Mouse (Mus musculus): ENCODE measurements around the gene Ntm.

The Ntm gene

DNA sequence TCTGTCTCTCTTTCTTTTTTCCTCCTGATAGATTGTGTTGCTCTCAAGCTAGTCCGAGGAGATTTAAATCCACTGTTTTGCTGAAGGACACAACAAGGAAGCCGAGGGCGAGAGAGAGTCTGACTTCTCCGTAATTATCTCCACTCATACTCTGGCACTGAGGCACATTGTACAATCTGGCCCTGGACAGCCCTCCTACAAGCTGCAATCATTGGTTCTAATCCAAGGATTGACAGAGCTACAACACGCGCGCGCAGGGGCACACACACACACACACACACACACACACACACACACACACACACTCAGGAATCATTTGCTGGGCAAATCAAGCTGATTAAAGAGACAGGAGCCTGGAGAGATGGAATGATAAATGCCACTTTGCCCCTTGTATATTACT is at the start of gene Ntm:
Ntm (minus strand) TSS at position 164 of the 400 bp plus-strand sequence.
- peak; percentile 64 for DNase-seq (ENCODE audit: low spot score)

DNA sequence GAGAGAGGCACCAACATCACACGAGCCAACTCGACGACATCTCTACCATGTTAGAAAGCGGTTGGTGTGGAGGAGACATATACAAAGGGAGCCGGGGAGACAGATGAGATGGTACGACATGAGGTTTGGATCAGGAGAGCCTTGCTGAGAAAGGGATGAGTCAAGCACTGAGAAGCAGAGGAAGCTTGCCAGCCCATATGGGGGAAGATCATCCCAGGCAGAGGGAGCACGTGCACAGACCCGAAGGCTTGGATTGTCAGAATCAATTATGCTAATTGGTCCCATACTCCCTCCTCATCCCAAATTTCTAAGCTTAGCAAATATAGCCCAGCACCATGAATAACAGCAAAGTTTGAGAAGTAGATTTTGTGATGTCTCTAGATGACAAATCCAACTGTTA is 42.8 kb upstream of the Ntm start:
- DNase-seq (ENCODE audit: low spot score): peak; percentile 41

DNA sequence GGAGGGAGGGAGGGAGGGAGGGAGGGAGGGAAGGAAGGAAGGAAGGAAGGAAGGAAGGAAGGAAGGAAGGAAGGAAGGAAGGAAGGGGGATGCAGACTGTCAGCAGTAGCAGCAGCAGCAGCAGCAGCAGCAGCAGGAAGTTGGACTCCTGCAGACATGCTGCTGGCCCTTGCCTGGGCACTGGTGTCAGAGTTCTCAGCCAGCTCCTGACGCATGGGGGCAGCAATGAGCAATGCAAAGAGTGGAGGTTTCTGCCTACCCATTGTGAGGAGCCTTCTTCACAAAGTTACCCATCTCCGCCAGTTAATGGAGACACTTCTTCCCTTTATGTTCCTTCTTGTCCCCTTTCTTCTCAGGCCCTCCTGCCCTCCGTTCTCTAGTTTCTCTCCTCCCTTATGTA is 40.7 kb upstream of the Ntm start:
- DNase-seq (ENCODE audit: low spot score): peak; percentile 82

DNA sequence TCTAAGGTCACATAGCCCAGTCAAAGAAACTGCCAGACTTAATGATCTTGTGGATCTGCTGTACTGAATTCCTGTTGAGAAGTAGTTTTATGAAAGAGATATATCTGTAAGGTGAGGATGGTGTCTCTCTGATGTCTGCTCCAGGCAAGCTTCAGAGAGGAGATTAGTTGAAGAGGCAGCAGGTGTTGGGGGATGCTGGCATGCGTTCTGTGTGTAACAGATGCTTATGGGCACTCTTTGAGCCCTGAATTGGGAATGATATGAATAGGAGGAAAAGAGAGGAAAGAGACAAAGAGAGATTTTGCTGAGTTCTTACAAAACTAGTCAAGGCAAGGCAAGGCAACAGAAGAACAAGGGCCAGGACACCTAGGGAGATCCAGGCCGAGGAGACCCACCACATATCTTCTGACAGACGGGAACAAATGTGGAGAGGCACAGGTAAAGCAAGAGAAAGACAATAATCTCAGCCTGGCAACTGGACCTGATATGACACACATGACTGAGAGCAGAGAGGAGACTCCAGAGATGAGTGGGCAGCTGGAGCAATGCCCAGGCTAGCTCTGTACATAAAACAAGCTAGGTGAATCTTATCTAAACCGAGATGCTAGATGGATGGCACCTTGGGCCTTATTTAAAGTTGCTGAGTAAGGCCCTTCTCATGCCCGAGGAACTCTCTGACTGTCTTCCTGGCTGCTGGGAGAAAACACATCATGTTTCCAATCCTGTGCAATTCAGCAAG is 18.4 kb upstream of the Ntm start:
- DNase-seq (ENCODE audit: low spot score): no peak

DNA sequence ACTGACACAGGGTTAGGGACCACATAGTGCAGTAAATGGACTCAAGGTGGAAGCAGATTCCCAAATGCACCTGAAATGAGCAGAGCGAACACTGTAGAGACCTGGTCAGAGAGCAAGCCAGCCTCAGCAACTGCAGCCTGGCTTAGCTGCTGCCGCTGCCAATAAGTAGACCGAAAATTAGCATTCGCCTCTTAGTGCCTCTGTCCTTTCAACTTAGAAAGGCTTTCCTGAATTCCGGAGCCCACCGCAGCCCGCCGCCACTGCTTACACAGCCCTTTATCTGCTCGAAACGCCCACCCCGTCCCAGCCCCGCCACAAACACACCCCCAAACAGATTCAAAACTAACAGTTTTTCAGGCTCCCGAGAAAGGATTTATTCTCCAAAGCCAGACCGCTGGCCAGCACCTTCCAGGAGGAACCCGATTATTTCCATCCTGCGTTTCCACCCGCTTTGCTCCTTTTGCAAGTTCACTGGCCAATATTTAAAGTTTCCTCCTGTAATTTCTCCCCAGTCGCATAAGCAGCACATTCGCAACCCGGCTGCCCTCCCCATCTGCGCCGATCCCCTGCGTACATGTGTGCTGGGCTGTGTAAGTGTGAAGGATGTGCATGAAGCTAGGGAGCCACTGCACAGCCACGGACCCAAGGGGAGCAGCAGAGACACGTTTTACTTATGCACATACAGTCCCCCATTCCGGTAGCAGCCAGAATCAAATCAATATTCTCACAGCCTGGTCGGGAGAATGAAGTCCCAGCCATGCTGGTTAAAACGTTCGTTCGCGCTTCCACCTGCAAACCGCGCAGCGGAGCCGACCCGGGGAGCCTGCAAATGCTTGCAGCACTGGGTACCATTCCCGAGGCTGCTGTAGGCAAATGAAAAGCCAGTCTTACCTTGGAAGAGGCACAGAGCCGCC is 730 bp downstream of the Ntm start:
- DNase-seq (ENCODE audit: low spot score): peak; percentile 35

DNA sequence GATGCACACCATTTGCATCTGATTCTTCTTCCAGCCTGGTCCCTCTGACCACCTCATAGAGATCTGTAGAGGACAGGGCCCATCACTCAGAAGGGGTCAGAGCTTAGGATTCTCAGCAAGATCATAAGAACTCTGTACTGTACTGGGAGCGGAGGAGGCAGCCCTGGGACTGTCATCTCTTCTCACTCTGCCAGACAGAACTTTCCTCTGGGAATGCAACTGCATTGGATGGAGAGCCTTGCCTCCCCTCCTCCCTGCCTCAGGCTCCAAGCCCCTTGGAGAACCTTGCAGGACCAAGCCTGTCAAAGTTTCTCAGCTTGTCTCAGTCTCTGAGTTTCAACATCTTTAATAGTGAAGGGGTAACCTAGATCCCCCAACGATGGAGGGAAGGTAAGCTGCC is 1.4 kb downstream of the Ntm start:
- no peak for DNase-seq (ENCODE audit: low spot score)

DNA sequence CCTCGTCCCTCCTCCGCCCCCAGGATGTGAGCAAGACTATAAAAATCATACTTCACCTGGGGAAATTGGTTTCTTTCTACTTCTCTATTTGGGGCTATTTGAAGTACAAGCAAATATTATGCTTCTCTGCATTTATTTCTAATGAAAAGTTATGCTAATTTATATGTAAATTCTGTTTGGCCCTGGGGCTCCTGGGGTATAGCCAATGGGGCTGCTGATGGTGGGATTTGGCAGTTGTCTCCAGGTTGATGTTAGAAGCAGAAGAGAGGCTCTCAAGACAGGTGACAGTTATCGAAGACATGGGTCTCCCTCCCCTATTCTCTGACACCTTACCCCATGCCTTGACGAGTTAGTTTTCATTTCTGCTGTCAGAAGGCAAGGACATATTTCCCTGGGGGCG is 2.2 kb downstream of the Ntm start:
- no peak for DNase-seq (ENCODE audit: low spot score)

DNA sequence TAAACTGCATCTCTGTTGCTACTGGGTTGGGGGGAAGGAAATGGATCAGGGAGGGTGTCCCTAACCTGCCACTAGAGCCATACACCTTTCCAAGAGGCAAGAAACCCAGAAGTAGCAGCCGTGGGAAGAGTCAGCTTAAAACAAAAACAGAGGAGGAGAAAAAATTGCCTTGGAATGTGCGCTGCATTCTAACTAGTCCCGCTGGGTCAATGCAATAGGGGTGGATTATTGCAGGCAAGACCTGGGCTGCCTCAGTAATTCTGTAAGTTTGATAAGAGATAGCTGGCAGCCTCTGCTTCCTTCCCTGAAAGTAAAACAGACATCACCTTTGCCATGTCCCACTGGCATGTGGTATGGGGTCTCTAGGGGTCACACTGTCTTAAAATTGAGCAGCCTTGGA is 2.7 kb downstream of the Ntm start:
- DNase-seq (ENCODE audit: low spot score): no peak

DNA sequence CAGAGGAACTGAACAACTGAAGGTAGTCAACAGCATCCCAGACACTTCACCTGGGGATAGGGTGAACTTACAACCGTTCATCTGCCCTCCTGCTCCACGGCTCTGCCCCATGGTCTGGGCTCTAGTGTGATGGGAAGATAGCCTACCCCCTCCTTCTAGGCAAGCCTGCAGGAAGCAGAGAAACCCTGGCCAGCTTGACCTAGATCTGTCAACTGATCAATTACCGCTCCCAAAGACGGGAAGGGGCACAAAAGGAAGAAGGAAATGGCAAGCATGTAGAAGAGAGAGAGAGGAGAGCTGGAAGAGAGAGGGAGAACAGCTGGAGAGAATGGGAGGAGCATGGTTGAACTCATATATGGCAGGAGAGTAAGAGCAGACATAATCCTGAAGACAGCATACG is 6.0 kb downstream of the Ntm start:
- DNase-seq (ENCODE audit: low spot score): no peak

DNA sequence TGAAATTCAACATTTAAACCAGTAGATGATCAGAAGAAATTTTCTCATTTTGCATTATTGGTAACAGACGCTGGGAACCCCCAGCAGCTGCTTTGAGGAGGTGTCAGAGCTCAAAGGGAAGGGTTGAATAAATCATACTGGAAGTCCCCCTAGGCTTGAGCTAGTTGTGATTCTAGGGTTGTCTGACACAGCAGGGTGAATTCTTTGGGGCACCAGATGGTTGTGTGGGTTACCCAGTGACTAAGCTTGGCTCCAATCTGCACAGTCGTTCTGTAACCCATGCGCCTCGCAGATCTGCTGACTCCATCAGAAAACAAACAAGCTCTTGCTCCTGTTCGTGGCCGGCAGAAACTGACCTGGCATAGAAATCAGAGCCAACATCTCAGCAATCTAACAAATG is 8.9 kb downstream of the Ntm start:
- peak; percentile 75 for DNase-seq (ENCODE audit: low spot score)

DNA sequence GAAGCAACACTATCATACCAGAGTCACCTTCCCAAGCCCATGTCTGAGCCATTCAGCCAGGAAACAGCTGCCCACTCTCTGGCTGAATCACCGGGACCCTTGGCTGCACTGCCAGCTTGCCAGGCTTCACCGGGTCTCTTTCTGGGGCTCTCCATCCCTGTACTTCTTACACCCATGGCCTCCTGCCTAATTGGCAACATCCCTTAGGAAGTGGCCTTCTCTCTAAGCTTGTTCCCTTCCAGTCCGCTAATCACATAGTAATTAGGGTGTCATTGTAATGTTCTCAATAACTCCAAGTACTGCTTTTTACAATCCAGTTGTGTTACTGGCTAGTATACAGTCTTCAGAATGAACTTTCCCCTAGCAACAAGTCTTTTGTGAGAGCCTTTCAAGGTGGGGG is 13.9 kb downstream of the Ntm start:
- DNase-seq (ENCODE audit: low spot score): peak; percentile 29

DNA sequence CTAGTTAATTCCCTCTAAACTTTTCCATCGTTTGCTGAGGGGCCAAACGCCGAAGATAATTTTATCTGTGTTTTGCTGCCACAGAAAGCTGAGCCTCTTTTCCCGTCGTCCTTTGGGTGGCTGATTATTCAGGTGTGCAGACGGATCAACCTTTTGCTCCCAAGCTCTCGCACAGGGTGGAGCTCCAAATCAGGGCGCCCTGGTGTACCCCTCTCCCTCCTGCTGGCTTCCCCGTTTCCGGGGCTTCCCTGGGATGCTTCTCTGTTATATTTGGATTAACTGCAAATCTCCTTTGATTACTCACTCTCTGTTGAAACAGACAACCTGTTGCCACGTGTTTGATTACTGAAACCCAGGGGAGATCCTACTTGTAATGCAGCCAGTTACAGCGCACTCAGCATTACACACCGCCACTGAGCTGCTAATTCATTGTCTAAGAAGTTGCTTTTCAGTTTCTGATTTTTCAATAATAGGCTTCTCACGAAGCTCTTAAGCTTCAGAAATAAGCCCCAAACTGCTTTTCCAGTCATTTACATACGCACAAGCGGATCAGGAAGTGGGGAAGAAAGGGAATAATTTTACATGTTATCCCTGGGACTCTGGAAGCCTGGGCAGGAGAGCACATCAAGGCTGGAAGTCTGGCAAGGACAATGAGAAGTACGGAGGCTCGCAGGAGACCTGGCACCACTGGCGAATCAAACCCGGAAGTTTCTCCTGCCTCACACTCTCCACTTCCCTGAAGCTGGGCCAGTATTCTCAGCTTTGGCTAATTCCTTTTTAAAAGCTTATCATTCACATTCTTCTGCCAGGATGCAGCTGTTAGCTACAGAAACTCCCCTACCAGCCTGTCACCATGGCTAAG is 19.5 kb downstream of the Ntm start:
- DNase-seq (ENCODE audit: low spot score): no peak

DNA sequence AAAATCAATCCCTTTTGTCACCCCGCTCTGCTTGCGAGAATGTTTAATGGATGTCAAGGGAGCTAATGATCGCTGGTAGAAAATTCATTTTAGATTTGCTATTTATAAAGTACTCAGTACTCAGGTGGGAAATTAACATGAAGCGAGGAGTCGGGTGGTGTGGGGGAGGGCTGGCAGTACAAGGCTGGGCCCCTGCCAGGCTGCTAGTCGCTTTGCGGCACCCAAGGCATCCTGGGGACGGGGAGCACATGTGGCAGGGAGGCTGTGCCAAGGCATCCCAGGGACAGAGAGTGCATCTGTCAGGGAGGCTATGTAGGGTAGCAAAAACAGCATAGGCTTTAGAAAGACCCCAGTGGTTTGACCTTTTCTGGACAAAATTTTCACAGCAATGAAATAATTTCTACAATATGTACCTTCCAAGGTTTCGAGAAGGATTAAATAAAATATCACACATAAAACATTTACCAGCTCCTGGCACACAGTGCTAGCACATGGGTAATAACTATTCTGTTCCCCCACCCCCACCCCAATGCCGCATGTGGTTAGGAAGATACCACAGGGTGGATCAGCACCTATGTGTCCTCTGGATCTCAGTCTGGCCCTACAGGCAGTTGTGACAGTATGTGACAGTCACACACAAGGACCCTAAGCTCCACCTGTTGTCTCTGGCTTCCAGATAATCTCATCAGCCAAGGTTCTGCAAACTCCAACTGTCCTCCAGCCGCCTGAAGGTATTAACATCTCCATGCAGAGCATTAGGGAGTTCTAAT is 20.6 kb downstream of the Ntm start:
- peak; percentile 26 for DNase-seq (ENCODE audit: low spot score)

DNA sequence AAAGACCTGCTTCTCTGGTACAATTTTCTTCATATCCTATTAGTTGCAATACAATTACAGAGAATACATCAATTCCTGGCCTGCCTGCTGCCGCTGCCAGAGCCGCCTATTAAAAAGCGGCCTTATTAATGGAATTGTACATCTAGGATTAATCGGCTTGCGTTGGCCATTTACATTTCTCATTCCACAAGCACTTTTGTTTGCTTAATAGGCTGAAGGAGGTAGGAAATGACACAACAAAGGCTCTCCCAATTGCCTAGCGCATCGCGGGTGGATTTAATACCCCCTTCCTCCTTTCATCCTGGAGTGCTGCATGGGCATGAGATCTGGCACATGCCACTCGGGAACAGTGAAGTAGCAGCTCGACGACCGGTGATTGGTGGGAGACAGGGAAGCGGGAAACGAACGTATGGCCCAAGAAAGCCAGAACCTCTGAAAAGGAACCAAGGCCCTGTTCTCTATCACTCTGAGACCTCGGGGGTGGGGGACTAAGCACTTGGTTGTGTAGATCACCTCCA is 23.4 kb downstream of the Ntm start:
- DNase-seq (ENCODE audit: low spot score): no peak

DNA sequence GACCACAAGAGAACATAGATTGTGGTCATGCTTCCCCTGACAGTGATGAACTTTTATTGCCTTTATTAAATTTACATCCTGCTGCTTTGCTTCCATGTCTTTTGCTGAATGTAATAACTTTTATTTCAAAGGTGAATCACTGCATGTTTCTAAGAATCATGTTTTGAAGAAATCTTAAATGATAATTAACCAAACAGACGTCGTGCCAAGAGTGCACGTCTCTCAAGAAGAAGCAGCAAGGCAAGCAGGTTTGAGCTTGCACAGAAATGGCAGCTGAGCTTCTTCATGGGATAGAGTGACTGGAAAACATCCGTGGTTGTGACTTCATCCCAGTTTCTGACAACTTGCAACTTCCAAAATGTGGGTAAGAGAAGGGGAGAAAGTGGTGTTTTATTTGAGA is 34.1 kb downstream of the Ntm start:
- DNase-seq (ENCODE audit: low spot score): no peak

DNA sequence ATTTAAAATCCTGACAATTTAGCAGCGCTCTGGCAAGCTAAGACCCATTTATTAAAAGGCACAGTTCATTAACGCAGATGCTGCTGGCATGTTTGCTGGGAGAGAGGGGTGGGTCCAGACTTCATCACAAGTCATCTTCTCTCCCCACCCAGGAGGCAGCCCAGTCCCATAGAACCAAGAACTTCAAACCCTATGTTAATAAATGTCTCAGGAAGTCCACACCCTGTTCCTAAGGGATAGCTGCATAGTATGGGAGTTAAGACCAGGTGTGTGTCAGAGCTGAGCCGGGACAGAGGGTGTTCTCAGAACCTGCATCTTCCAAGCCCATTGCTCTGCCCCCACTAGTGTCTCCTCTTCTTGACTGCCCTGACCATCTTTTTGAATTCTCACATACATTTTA is 37.6 kb downstream of the Ntm start:
- no peak for DNase-seq (ENCODE audit: low spot score)

DNA sequence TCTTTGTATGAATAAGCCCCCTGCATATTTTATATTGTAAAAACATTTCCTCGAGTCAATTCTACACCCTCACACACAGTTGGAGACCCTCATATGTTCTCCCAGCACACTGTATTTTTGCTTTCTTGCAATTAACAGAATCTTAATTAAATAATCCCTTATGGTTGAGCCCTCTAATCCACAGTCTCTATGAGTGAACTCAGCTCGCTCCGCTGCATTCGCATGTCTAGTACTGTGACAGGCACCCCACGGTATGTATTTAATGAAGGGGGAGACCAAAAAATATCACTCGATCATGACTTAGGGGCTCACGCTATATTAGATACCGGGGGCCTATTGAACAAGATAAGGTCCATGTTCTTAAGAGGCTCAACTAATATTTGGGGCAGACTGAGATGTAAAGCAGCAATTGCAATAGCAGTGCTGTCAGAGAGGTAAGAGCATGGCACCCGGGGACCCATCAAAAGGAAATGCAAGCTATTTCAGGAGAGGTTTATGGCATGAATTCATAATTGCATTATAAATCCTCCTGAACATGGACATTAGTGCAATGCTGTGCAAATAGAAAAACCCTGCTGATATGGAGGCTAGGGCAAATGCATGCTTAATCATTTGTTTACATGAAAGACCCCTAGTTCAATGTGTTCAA is 64.4 kb downstream of the Ntm start:
- DNase-seq (ENCODE audit: low spot score): no peak

DNA sequence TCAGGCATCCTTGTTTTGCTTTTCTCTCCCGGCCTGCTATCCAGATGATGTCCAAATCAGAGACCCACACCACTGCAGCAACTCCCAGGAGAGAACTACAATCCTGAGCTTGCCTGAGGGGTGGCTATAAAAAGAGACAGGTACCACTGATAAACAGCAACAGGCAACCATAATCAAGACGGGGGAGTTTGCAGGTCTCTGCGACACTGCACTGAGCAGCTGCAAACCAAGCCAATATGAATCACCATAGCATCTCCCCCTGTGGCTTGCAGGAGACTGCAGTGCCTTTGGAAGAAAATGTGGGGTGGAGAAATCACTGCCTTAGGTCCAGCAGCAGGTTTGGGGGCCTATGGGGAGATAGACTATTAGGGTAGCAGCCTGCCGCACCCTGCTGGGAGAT is 65.5 kb downstream of the Ntm start:
- no peak for DNase-seq (ENCODE audit: low spot score)

DNA sequence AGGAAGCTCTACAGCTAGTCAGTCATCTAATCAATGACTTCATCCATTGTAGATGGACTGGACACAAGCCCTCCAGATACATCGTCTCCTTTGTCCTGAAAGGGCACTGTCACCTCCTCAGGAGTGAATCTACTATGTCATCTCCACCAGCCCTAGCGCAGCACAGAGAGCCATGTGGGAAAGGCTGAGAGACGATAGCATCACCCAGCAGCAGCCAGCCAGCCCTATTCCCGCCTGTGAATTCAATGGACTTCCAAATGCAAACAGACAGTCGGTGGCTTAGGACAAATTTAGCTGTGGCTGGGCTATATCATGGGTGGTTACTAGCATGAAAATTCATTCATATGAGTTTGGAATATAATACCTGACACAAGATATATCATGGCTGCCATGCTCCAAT is 70.1 kb downstream of the Ntm start:
- DNase-seq (ENCODE audit: low spot score): no peak

DNA sequence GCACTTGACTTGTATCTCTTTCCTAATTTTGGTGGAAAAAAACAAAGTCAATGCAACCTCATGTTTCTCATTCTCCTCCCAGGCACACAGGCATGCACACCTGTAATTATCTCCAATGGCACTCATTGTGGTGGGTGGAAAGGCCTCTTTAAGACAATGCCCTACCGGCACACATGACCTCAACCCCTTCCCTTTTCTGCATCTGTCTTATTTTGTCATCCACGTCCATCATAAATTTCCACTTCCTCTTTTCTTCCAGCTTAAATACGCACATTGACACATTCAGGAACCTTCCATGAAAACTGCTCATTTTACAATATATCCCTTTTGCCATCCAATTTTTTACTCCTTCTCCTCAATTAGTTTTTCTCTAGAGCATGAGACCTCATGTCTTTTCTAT is 74.2 kb downstream of the Ntm start:
- DNase-seq (ENCODE audit: low spot score): no peak

DNA sequence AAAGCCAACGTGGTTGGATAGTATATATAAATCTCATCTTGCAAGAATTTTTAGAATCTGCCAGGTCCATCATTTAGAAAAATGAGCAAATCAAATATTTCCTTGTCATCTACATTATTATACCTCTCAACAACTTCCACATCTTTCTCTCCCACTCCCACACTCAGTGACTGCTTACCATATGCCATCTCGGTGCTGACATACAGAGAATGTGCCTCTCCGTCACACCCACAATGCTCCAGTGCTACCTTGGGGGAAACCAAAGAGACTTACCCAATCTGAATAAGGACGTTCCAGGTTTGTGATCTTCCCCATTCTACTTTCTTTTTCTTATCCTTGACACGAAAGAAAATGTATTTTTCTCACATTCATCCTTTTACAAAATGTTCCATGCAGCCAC is 75.0 kb downstream of the Ntm start:
- no peak for DNase-seq (ENCODE audit: low spot score)

Data from layer of hippocampus, adult 11-12 months (tissue).